Mouse (Mus musculus) forebrain, embryonic 16.5 days (tissue): ENCODE measurements around the gene Metrn. TPM values are rescaled to one million over a fixed set of nuclear protein-coding genes. Genes with fewer than 3 reads are reported as not detected.
A peak's percentile ranks its signal among the peaks of the same experiment; 100 is the strongest.

Experiments
- ATAC-seq: fragments of 200-750 bp; cut with Nextera tagmentation; 2 replicates; pipeline ENCODE4 v1.8.0; 2017; ENCODE audit warnings: mild to moderate bottlenecking, moderate library complexity
- H3K27ac ChIP-seq: fragments of 300-500 bp; sonication (generic); 2 replicates; pipeline ENCODE4 v1.5.1; 2014; ENCODE audit warnings: low read length, control low read depth
- H3K27me3 ChIP-seq: fragments of 300-500 bp; sonication (generic); replicated peaks from 2 replicates; pipeline ENCODE4 v1.6.1; 2014; ENCODE audit warnings: low read length; ENCODE audit not compliant: control insufficient read depth, insufficient read depth
- H3K36me3 ChIP-seq: fragments of 300-500 bp; sonication (generic); 2 replicates; pipeline ENCODE4 v1.6.1; 2014; ENCODE audit not compliant: control insufficient read depth, insufficient read depth
- H3K4me1 ChIP-seq: fragments of 300-500 bp; sonication (generic); replicated peaks from 2 replicates; pipeline ENCODE4 v1.6.1; 2014; ENCODE audit warnings: low read length; ENCODE audit not compliant: control insufficient read depth, insufficient read depth
- H3K4me2 ChIP-seq: fragments of 300-500 bp; sonication (generic); 2 replicates; pipeline ENCODE4 v1.6.1; 2014; ENCODE audit warnings: mild to moderate bottlenecking, low read length, control low read depth
- H3K4me3 ChIP-seq: fragments of 300-500 bp; sonication (generic); replicated peaks from 2 replicates; pipeline ENCODE4 v1.5.1; 2014; ENCODE audit warnings: mild to moderate bottlenecking, low read length, control low read depth
- H3K9ac ChIP-seq: fragments of 300-500 bp; sonication (generic); replicated peaks from 2 replicates; pipeline ENCODE4 v1.6.1; 2014; ENCODE audit warnings: low read depth, low read length, control low read depth
- H3K9me3 ChIP-seq: fragments of 300-500 bp; sonication (generic); 2 replicates; pipeline ENCODE4 v1.6.1; 2016; ENCODE audit warnings: low read length; ENCODE audit not compliant: control insufficient read depth
- WGBS: fragments of 180-500 bp; shearing (Covaris S2); extraction: QIAGEN DNeasy Blood & Tissue Kit; methylation state at CpG from one replicate; pipeline ENCODE4 v1.1.7; 2014; 5-methylcytosine and 5-hydroxymethylcytosine counted together
- polyA plus RNA-seq: library from polyadenylated mRNA; unstranded; fragments of >200 nt; fragmentation: Nextera tagmentation; extraction: Ambion mirVana; gene quantifications from 2 replicates; pipeline ENCODE4 v1.2.1, GENCODE M21; 2015

Metrn gene
- polyA plus RNA-seq, 1 experiment from 2014 or later: 34.0 TPM

DNA sequence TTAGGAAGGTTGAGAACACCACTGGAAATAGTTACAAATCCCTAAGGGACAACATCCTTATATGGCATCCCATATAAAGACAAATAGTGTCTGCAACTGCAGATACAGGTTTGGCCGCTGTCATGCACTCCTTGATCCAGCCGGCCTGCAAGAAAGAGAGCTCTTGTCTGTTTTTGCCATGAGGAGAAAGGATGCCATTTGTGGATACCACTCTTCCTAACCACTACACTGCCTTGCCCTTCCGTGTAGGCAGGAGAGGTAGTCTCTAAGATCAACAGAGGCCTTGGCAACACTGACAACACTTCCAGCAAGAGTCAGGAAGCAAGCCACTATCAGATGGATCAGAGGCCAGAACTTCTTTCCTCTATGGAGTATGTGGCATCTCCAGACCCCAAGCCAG, 10.7 kb downstream of the Metrn start, which contains the start of gene Ccdc78:
TSS of gene Ccdc78 (plus strand) at position 301 of the 400 bp plus-strand sequence.
- Histone ChIP-seq H3K27me3 (no peaks in the 10 kb centered on the region), H3K9me3 (no peaks in the 10 kb centered on the region), H3K4me2 (peak within 1 kb of the TSS; percentile 84), H3K9ac (peak within 1 kb of the TSS; percentile 72), H3K4me1 (peaks cover 28% of the 10 kb centered on the region), H3K27ac (peak within 1 kb of the TSS; percentile 86), H3K36me3 (peaks cover 10% of the 10 kb centered on the region; the same call in 1 of the 2 replicates), H3K4me3 (peak within 1 kb of the TSS; percentile 75)
- no peak for ATAC-seq
- WGBS: 88% methylated on average over 3 of the region's 3 CpGs

DNA sequence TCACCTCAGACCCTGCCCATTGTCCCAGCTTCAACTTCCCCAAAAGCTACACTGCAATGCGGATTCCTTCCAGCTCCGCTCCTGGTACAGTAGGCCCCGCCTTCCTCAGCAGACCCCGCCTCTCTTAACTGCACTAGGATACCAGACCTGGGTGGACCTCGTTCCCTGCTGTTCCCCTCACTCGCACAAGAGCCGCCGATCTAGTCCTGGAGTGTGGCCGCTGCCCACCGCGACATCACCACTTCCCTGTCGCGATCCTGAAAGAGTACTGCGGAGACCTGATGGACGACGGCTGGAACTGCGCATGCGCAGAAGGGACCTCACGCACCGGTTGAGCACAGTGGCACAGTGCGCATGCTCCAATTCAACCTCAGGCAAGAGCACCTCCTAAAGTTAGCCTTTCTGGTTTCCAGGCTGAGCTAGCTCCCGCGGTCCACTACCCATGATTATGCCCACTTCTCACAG, 11.6 kb downstream of the Metrn start, which contains the start of gene Haghl:
TSS of gene Haghl (minus strand) at position 393 of the 465 bp plus-strand sequence.
- Histone ChIP-seq H3K27me3 (no peaks in the 10 kb centered on the region), H3K9me3 (no peaks in the 10 kb centered on the region), H3K4me2 (peak within 1 kb of the TSS; percentile 84), H3K27ac (peak within 1 kb of the TSS; percentile 86), H3K4me1 (peaks cover 18% of the 10 kb centered on the region), H3K36me3 (peaks cover 10% of the 10 kb centered on the region; the same call in 1 of the 2 replicates), H3K9ac (peak within 1 kb of the TSS; percentile 72), H3K4me3 (peak within 1 kb of the TSS; percentile 75)
- WGBS: under 1% methylated on average over 23 of the region's 23 CpGs
- peak; percentile 86 for ATAC-seq

DNA sequence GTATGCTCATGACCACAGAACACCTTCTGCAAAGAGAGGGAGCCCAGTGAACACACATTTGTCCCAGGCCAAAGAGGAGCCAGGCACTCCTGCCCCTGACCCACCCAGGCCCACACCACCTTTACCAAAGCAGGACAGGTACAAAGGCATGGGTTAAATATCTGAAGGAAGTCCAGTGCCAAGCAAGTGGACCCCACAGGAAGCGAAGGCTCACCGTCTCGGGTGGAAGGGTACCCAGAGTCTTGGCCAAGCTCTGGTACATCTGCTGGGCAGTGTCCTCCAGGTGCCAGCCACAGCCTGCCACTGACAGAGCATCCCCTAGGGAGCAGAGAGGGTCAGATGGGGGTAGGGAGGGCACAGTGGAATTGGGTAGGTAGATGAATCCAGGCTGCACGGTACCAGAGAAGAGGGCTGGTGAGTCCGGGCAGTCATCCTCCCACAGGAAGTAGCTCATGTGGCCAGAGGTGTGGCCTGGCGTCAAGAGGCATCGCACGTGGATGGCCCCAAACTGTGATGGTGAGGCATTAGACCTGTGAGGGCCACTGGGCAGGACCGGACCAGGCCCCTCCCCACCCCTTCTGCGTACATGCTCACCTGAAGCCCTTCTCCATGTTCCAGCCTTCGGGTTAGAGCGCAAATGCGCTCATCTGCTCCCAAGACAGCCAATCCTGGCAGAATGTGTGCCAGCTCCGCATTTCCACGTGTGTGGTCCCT, 12.9 kb downstream of the Metrn start:
- ATAC-seq: no peak
- 76% methylated on average over 15 of the region's 15 CpGs for WGBS
- H3K36me3 ChIP-seq: peaks cover 10% of the 10 kb centered on the region; the same call in 1 of the 2 replicates

DNA sequence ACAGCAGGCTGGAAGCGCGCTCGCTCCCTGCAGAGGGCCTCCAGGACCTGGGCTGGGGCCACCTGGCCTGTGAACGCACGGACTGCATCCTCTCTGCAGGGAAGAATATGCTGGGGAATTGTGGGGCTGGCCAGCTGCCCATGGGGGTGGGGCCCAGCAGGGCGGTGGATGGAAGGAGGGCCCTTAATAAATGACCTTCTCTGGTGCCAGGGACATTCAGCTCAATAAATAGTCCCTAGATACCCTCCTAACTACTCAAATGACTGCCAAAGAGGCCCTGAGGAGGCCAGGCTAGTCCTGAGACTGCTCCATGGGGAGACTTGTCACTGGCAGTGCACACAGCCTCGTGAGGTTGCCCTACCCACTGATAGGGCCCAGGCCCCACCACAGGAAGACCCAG, 13.8 kb downstream of the Metrn start:
- no peak for ATAC-seq
- Histone ChIP-seq H3K4me2 (no peak overlapping the region), H3K9me3 (no peaks in the 10 kb centered on the region), H3K27ac (no peak overlapping the region), H3K4me3 (no peak overlapping the region), H3K4me1 (peaks cover 18% of the 10 kb centered on the region), H3K36me3 (peaks cover 10% of the 10 kb centered on the region; the same call in 1 of the 2 replicates), H3K27me3 (no peaks in the 10 kb centered on the region), H3K9ac (no peak overlapping the region)
- WGBS: 70% methylated on average over 7 of the region's 7 CpGs

More for the DNA sequence above, 12.9 kb downstream of the Metrn start:
- peaks cover 18% of the 10 kb centered on the region for H3K4me1 ChIP-seq
- peak overlapping the region; percentile 84 for H3K4me2 ChIP-seq
- peak overlapping the region; percentile 72 for H3K9ac ChIP-seq
- no peaks in the 10 kb centered on the region for H3K27me3 ChIP-seq
- no peak overlapping the region for H3K27ac ChIP-seq
- peak overlapping the region; percentile 75 for H3K4me3 ChIP-seq
- no peaks in the 10 kb centered on the region for H3K9me3 ChIP-seq

DNA sequence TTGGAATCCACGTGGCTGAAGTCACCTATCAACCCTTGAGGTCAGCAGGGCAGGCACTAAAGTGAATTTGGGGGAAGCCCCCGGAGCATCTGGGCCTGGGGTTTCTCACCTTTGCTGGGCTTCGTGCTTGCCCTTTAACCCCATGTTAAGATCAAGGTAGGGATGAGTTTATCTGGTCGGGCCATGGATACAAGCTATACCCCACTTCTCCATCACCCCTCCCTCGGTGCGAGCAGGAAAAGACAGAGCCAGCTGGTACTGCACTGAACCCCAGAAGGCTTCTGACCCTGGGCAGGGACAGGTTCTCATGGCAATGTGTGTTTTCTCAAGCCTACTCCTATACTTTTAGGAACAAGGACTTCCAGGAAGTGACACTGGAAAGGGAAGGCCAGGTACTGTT, 15.6 kb downstream of the Metrn start:
- 77% methylated on average over 6 of the region's 6 CpGs for WGBS
- Histone ChIP-seq H3K27me3 (no peaks in the 10 kb centered on the region), H3K9me3 (no peaks in the 10 kb centered on the region), H3K36me3 (peaks cover 10% of the 10 kb centered on the region; the same call in 1 of the 2 replicates), H3K4me3 (no peak overlapping the region), H3K4me1 (peaks cover 18% of the 10 kb centered on the region), H3K27ac (no peak overlapping the region), H3K9ac (no peak overlapping the region), H3K4me2 (no peak overlapping the region)
- no peak for ATAC-seq

DNA sequence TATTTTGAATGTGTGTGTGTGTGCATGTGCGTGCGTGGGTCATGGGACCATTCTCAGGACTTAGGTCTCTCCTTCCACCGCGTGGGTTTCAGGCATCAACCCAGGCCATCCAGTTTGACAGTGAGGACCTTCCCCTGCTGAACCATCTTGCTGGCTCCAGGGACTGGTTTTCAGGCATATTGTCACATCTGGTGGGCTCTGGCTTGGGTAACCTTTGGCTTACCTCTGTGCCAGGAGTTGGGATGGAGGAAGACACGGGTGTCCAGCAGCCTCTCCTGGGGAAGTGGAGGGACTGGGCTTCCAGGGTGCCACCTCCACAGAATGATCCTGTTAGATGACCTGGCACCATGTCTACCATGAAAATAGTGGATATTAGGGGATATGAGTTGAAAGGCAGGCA, 19.0 kb downstream of the Metrn start:
- Histone ChIP-seq H3K9ac (no peak overlapping the region), H3K36me3 (peaks cover 10% of the 10 kb centered on the region; the same call in 1 of the 2 replicates), H3K4me2 (no peak overlapping the region), H3K4me1 (peaks cover 11% of the 10 kb centered on the region), H3K4me3 (no peak overlapping the region), H3K27me3 (no peaks in the 10 kb centered on the region), H3K27ac (no peak overlapping the region), H3K9me3 (no peaks in the 10 kb centered on the region)
- no peak for ATAC-seq
- 92% methylated on average over 5 of the region's 5 CpGs for WGBS

DNA sequence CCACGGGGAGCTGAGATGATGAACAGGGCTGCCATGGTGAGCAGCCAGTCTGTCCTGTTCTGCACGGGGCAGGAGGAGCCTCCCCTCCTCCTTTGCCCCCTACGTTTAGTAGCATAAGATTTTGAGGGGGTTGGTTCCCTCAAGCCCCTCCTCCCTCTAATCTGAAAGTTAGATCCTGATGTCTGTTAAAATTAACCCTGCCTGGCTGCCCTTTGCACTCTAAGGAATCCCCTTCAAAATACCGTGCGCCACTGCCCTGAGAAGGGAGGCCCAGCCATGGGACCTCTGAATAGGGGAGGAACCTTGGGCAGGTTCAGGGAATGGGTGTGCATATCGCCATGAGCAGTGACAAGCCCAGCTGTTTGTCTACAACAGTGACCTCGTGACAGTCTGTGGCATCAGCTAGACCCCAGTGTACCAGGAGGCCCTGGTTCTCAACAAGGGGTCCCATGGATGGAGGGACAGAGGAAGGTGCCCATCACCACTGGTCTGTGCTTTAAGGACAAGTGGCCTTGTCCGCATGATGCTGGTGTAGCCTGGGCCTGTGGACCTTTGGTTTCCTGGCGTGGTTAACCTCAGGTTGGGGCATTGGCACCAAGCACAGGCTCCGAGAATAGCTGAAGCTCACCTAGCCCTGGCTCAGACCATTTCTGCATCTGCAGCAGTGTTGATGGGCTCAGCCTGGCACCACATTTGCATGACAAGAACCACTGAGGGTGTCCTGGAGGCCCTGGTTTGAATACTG, 21.4 kb downstream of the Metrn start:
- no peaks in the 10 kb centered on the region for H3K36me3 ChIP-seq
- H3K27ac ChIP-seq: no peak overlapping the region
- H3K9ac ChIP-seq: no peak overlapping the region
- no peak overlapping the region for H3K4me2 ChIP-seq
- H3K9me3 ChIP-seq: no peaks in the 10 kb centered on the region
- no peak for ATAC-seq
- WGBS: 82% methylated on average over 10 of the region's 10 CpGs
- peaks cover 11% of the 10 kb centered on the region for H3K4me1 ChIP-seq
- no peaks in the 10 kb centered on the region for H3K27me3 ChIP-seq
- H3K4me3 ChIP-seq: no peak overlapping the region

DNA sequence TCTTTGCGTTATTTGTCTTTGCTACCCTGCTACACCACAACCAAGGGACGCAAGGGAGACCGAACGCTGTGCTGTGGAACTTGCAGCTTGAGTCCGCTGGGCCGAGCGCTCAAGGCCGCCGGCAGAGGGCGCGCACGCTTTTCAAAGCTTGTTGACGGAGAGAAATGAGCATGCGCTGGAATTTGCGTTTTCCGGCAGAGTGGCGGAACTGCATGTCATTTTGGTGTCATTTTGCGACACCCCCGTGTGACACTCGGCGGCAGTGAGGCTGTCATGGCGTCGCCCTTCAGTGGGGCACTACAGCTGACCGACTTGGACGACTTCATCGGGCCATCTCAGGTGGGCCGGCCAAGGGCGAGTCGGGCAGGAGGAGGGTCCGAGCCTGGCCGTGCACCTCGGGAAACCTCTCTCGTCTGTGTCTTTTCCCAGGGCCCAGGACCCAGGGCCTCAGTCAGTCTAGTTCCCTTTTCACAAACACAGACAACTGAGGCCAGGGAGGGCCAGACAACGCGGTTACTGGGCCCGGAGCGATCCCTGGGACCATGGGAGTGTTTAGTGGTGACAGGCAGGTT, 23.3 kb downstream of the Metrn start, which contains the start of gene Narfl:
TSS of gene Narfl (plus strand) at position 228 of the 572 bp plus-strand sequence.
- Histone ChIP-seq H3K9ac (peak within 1 kb of the TSS; percentile 64), H3K27me3 (no peaks in the 10 kb centered on the region), H3K4me3 (peak within 1 kb of the TSS; percentile 54), H3K9me3 (no peaks in the 10 kb centered on the region), H3K36me3 (no peaks in the 10 kb centered on the region), H3K4me2 (peak within 1 kb of the TSS; percentile 70), H3K27ac (no peak within 1 kb of the TSS), H3K4me1 (peaks cover 11% of the 10 kb centered on the region)
- peak; percentile 90 for ATAC-seq
- whole genome bisulfite sequencing: under 1% methylated on average over 37 of the region's 37 CpGs

DNA sequence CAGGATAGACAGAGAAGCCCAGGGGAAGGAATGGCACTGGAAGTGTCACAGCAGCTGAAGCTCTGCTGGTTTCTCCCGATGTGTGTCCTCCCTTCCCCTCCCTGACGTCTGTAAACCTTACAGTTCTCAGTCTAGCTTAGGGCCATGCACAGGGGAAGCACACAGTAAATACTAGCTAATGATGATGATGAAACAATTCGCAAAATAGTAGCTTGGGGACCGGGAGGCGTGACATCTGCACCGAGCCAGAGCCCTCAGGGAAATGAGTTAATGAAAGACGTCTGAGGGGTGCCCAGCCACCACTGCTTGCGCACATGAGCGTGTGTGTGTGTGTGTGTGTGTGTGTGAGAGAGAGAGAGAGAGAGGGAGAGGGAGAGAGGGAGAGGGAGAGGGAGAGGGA, 27.6 kb downstream of the Metrn start:
- Histone ChIP-seq H3K9ac (no peak overlapping the region), H3K27me3 (no peaks in the 10 kb centered on the region), H3K4me3 (no peak overlapping the region), H3K4me1 (peaks cover 11% of the 10 kb centered on the region), H3K27ac (no peak overlapping the region), H3K36me3 (no peaks in the 10 kb centered on the region), H3K9me3 (no peaks in the 10 kb centered on the region), H3K4me2 (no peak overlapping the region)
- 48% methylated on average over 9 of the region's 9 CpGs for WGBS
- ATAC-seq: no peak
